Mouse (Mus musculus) ovary, postnatal 36 days (tissue): ENCODE data around the gene Wdr74.
"Not testable (repeated sequence)": the region's sequence is repeated elsewhere in the genome, so short reads cannot be mapped to it uniquely, and the experiment has no call there.

Source experiments
- DNase-seq: peaks from one replicate; pipeline ENCODE4 v3.0.0; 2022; ENCODE audit warnings: low spot score, mixed read lengths

Gene Wdr74

GRCm38 (mm10) chr19:8715868-8716766, 19.5 kb upstream of the Wdr74 start:
- no peak for DNase-seq

- DNase-seq, result no peak
These were observed 18.7 kb upstream of the Wdr74 start for GRCm38 (mm10) chr19:8716767-8717475.

GRCm38 (mm10) chr19:8718357-8718756, 17.3 kb upstream of the Wdr74 start:
- peak; percentile 41 for DNase-seq

- not testable (repeated sequence) for DNase-seq
These were observed 16.6 kb upstream of the Wdr74 start for GRCm38 (mm10) chr19:8719037-8719436.

- no peak for DNase-seq
These were observed 14.2 kb upstream of the Wdr74 start for GRCm38 (mm10) chr19:8721378-8721777.

GRCm38 (mm10) chr19:8722021-8722420, 13.6 kb upstream of the Wdr74 start:
- no peak for DNase-seq

GRCm38 (mm10) chr19:8722559-8722906, 13.1 kb upstream of the Wdr74 start:
- DNase-seq, result no peak

- peak; percentile 94 for DNase-seq
These were observed 12.6 kb upstream of the Wdr74 start, which contains the start of gene Slc3a2 for GRCm38 (mm10) chr19:8722907-8723573. Gene Slc3a2 (minus strand): TSS chr19:8723369.

- DNase-seq, result no peak
These were observed 11.9 kb upstream of the Wdr74 start for GRCm38 (mm10) chr19:8723574-8724346.

GRCm38 (mm10) chr19:8724392-8724791, 11.2 kb upstream of the Wdr74 start:
- no peak for DNase-seq

GRCm38 (mm10) chr19:8725081-8725613, 10.5 kb upstream of the Wdr74 start:
- DNase-seq, result no peak

GRCm38 (mm10) chr19:8726609-8727390, 8.8 kb upstream of the Wdr74 start:
- no peak for DNase-seq

GRCm38 (mm10) chr19:8727495-8728114, 8.0 kb upstream of the Wdr74 start:
- DNase-seq, result no peak

GRCm38 (mm10) chr19:8728335-8729099, 7.1 kb upstream of the Wdr74 start:
- not testable (repeated sequence) for DNase-seq

- no peak for DNase-seq
These were observed 1.3 kb upstream of the Wdr74 start for GRCm38 (mm10) chr19:8734334-8734733.

GRCm38 (mm10) chr19:8736160-8736467, 487 bp downstream of the Wdr74 start:
- no peak for DNase-seq

GRCm38 (mm10) chr19:8738911-8739310, 3.3 kb downstream of the Wdr74 start:
- DNase-seq, result no peak

- DNase-seq, result no peak
These were observed 4.0 kb downstream of the Wdr74 start for GRCm38 (mm10) chr19:8739646-8740045.

GRCm38 (mm10) chr19:8740603-8741002, 5.0 kb downstream of the Wdr74 start, which contains the start of gene 1700092M07Rik:
Gene 1700092M07Rik (plus strand): TSS chr19:8740718.
- no peak for DNase-seq
